Mouse (Mus musculus): ENCODE results near the gene Cd320.

- TF ChIP-seq CTCF (IDR thresholded peaks at IDR 0.05; ENCODE audit: borderline replicate concordance, insufficient read depth, low read depth, low read length) (no peak), POLR2A (IDR thresholded peaks at IDR 0.05; ENCODE audit: borderline replicate concordance, insufficient read depth, low read length) (no peak)
Measured at GRCm38 (mm10) chr17:33857816-33858215, 14.9 kb downstream of the Cd320 start.

All from cerebellum, adult 2 months (tissue).